Mouse (Mus musculus): ENCODE data around the gene Tarbp2.

Tarbp2 gene

DNA sequence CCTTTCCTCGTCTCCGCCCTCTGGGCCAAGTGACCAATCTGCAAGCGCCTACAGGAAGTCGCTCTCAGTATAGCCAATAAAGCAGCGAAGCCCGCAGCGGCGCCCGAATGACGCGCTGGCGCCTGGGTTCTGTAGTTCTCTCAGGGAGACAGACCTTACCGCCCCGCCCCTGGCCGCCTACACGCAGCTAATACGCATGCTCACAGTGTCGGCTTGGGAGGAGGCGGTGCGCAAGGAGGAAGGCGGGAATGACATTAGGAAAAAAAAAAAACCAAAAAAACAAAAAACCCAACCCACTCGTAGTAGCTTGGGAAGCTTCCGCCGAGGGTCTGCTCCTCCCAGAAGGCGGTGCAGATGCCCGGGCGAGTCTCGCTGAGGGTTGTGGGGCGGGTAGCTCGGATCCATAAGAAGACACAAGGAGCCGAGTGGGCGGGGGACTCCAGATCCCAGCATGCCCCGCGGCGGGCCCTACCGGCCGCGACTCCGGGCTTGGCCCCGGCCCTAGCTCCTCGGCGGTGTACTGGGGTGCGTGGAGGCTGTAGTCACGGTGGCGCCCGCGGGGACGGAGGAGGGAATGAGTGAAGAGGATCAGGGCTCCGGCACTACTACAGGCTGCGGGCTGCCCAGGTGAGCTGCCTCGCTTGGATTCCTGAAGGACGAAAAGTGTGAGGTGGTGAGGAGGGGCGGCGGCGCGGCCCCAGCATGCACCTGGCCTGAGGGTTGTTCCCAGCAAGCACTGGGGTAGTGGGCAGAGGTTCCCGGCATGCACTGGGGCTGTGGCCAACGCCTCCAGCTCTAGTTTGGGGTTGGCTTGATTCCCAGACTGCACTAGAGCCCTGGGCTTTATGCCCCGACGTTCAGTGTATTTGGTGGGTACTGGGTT is at the start of gene Tarbp2:
Gene Tarbp2 (plus strand): TSS at position 217 of the 883 bp plus-strand sequence.
- DNase-seq = peak; percentile 99

DNA sequence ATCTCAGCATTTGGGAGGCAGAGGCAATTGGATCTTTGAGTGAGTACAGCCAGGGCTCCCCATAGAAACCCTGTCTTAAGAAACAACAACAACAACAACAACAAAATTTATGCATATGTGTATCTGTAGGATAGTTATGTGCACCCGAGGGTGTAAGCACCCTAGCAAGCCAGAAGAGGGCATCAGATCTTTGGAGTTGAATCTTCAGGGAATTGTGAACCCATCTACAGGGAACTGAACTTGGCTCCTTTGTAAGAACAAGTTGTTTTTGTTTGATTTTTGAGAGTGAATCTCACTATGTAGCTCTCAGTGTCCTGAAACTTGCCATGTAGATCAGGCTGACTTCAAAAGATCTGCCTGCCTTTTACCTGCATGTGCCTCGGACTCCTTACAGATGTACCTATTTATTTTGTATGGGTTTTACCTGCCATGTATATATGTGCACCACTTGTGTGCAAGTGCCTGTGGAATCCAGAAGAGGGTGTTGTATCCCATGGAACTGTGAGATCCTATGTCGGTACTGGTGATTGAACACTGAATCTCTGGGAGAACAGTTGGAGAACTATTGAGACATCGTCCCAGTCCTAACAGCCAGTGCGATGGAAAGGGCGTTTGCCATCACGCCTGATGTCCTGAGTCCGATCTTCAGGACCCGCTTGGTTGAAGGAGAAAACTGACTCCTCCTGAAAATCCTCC is 49.2 kb upstream of the Tarbp2 start:
- DNase-seq = no peak

DNA sequence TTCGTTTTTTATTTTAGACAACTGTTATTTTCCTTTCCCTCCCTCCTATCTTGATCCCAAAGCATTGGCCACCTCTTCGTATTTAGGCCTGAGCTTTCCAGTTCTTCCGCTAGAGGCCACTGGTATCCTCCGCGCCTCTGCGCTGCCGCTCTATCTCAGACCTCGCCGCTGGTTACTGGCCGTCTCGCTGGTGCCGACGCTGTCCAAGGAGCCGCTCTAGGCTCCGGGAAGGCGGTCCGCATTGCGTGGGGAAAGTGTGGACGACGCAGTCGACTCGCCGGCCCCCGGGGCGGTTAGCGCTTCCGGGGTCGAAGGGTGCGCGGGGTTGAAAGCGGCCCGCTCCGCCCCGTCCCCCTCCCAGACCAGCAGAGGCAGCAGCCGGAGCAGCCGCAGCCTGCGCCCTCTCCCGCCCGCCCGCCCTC is 47.8 kb upstream of the Tarbp2 start, which contains the start of gene Pcbp2:
Gene Pcbp2 (plus strand): TSS at position 357 of the 422 bp plus-strand sequence.
- peak; percentile 99 for DNase-seq

DNA sequence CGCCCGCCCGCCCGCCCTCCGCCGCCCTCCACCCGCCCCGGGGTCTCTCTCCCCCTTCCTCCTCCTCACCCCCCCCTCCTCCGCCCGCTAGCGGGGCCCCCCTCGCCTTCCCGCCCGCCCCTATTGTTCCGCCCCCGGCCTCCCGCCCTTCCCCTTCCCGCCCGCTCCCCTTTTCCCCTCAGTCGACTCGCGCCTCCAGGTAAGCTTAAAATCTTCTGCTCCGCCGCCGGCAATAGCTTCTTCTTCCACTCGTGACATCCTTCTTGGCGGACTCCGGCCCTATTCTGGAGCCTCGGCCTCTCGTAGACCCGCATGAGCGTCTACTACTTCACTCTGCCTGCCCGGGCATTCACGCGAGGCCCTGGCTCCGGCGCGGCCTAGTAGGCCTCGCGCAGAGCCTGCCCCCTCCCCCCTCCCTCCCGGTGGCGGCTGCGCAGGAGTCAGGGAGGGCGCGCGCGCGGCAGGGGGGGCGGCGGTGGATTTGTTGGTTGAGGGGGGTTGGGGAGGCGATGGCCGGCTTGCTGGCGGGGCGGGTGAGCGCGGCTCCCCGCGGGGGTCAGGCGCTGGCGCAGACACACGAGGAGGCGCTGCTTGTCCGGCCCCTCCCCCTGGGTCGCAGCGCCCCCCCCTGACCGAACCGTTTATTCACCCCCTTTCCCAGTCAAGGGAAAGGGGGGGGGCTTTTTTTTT is 47.2 kb upstream of the Tarbp2 start:
- DNase-seq = peak; percentile 91

DNA sequence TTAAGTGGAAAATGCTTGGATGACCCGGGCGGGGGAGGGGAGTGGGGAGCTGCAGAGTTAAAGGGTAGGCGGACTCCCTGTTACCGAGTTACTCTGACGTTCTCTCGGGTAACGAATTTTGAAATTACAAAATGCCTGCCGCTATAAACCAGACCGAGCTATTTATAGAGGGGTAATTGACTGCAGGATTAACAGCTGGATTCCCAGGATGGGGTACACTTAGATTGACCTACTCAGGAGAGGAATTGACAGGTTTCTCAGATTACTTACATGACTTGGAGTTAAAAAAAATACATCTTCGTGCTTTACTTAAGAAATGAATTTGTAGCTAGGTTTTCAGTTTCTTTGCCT is 46.7 kb upstream of the Tarbp2 start:
- no peak for DNase-seq

GRCm38 (mm10) chr15:102471727-102472126 is 46.3 kb upstream of the Tarbp2 start:
- no peak for DNase-seq

DNA sequence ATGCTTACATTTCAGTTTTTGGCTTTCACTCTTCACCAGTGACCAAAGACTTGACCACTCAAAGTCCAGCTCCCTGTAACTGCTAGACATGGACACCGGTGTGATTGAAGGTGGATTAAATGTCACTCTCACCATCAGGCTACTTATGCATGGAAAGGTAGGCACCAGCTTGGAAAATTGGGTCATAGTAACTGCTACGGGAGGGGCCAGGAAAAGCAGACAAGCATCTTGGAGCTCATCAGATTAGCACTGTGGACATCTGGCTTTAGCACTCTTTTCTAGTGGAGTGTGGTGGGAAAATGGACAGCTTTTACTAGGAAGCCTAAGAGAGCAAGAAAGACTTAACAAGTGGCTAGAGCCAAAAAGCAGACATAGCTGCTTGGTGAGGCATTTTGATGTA is 44.7 kb upstream of the Tarbp2 start:
- no peak for DNase-seq

DNA sequence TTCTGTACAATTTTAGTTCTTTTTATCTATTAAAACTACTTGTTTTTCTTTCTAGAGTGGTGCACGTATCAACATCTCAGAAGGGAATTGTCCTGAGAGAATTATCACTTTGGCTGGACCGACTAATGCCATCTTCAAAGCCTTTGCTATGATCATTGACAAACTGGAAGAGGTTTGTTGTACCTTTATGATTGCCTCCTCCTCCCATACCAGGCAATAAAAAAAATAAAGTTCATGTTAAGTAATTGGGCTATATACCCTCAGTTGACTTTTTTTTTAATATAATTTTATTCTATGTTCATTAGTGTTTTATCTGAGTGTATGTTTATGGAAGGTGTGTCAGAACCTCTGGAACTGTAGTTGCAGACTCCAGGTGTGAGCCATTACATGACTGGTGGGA is 43.5 kb upstream of the Tarbp2 start:
- no peak for DNase-seq

DNA sequence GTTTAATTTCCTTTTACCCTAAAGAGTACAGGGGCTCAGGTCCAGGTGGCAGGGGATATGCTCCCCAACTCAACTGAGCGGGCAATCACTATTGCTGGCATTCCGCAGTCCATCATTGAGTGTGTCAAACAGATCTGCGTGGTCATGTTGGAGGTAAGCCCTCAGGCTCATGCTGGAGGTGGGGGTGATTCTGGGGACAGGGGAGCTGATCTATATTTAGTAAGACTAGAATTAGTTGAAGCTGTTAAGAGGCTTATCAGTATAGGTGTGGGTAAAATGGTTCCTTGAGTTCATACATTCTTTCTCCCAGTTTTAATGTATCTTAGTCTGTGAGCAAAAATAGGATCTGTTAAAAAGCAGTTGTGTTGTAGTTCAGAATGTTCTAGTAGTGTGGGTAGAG is 34.9 kb upstream of the Tarbp2 start:
- DNase-seq = no peak

DNA sequence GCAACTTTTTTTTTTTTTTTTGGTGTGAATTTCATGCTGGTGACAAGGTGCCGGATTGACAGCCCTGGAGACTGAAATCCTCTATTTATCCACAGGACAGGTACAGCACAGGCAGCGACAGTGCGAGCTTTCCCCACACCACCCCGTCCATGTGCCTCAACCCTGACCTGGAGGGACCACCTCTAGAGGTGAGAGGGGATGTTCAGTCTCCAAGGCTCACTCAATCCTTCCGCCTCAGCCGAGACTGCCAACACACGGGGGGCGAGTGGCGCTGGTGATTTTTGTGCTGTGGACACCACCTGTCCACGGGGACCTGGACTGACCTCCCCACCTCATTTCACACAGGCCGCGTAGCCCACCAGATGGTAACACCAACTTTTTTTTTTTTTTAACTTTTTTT is 32.1 kb upstream of the Tarbp2 start:
- no peak for DNase-seq

GRCm38 (mm10) chr15:102487664-102488063 is 30.3 kb upstream of the Tarbp2 start:
- DNase-seq = no peak

GRCm38 (mm10) chr15:102498322-102498721 is 19.7 kb upstream of the Tarbp2 start:
- DNase-seq = no peak

DNA sequence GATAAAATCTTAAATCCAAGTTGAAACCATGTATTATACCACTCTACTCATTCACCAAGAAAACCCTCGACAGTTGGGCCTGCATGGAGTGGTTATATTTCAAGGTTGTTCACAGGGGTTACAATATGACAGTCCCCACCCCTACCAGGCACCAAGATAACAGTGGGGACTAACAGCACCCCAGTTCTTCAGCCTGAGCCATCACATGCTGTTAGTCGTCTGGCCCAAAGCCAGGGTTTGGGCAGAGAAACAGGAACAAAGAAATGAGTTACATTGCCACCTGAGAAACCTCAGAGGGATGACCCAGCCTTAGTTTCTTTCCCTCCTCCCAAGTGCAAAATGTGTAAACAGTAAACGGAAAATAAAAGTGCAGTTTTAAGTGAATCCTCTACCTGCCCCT is 18.6 kb upstream of the Tarbp2 start:
- DNase-seq = no peak

GRCm38 (mm10) chr15:102499851-102500250 is 18.1 kb upstream of the Tarbp2 start:
- DNase-seq = no peak

DNA sequence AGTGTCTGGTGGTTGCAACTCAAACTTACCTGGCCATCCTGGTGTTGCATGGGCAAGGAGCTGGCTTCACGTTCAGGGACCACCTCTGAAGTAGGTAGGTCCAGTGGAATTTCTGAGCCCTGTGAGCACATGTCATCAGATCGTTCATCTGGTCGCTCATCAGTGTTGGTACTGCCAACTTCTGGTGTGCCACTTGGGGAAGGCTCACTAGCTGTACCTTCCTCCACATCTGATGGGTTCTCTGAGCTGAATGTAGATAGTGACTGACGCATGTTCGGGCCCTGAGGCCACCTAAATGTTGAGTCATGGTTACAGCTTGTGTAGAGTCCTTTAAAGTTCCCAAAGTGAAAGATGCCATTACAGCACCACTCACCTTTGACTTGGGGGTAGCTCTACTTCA is 17.5 kb upstream of the Tarbp2 start:
- no peak for DNase-seq

GRCm38 (mm10) chr15:102501084-102501814 is 16.7 kb upstream of the Tarbp2 start:
- DNase-seq = no peak

GRCm38 (mm10) chr15:102502254-102502840 is 15.6 kb upstream of the Tarbp2 start:
- DNase-seq = no peak

DNA sequence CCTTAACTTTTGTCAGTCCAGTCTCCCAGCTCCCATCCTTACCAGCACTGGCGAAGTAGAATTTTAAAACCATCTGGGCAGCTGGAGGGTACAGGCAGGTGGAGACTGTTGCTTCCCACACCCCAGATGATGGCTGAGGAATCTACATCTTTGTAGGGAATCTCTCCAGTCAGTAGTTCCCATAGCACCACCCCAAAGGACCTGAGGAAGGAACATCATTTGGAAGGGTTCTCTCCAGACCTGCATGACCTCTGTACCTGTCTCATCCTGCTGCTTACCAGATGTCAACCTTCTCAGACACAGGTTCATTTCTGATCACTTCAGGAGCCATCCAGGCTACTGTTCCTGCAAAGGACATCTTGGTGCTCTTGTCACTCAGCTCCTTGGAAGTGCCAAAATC is 14.5 kb upstream of the Tarbp2 start, which contains the start of gene Gm10337:
Gene Gm10337 (plus strand): TSS at position 276 of the 400 bp plus-strand sequence.
- DNase-seq = no peak

- no peak for DNase-seq
These were observed 13.8 kb upstream of the Tarbp2 start for GRCm38 (mm10) chr15:102503924-102504782.

GRCm38 (mm10) chr15:102505073-102505769 is 12.8 kb upstream of the Tarbp2 start:
- no peak for DNase-seq
